Mouse (Mus musculus) layer of hippocampus, adult 9-11 months (tissue): Measurements from ENCODE around the gene Terf2.
A peak's percentile ranks its signal among the peaks of the same experiment; 100 is the strongest.

Experiments
- DNase-seq: peaks from one replicate; pipeline ENCODE4 v3.0.0; 2022

Gene Terf2

DNA sequence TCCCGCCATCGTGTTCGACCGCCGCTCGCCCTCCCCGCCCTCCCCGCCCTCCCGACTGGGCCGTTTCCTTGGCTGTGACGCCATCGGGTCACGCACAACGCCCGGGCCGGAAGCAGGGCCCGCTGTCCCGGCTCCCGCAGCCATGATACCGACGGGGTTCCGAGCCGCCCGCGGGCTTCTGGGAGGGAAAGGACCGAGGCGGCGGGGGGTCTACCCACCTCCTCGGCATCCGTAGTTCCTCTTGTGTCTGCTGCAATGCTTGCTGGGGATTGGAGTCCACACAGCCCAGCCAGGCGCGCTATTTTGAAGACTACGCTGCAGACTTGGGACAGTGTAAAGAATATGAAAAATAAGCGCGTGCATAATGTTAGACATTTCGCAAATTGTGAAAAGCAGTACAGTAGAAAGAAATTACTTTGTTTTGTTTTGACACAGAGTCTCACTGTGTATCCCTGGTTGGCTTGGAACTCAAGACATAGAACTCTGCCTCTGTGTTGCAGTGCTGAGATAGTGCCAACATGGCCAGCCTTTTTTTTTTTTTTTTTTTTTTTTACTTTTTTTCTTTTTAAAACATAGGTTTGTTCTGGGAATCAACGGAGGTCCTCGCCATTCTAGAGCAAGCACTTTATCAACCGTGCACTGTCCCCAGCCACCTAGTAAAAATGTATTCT, at the start of gene Terf2:
Gene Terf2 (minus strand): TSS at position 182 of the 671 bp plus-strand sequence.
- DNase-seq, result peak; percentile 96

- DNase-seq, result no peak
Measured at GRCm38 (mm10) chr8:107143501-107143900, 47.2 kb upstream of the Terf2 start.

GRCm38 (mm10) chr8:107142539-107142938, 46.2 kb upstream of the Terf2 start:
- DNase-seq, result no peak

- no peak for DNase-seq
Measured at GRCm38 (mm10) chr8:107139704-107140470, 43.5 kb upstream of the Terf2 start.

DNA sequence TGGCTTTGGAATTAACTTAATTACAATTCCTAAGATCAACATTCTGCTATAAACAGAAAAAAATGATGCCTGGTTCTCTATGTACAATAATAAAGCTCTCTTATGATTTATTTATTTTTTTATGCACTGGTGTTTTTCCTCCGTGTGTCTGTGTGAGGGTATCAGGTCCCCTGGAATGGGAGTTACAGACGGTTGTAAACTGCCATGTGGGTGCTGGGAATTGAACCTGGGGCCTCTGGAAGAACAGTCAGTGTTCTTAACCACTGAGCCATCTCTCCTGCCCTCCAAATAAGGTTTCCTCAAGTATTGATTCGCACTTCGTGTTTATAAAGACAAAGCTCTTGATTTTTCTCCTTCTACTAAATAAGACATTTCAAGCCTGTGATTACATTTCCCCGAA, 42.0 kb upstream of the Terf2 start:
- no peak for DNase-seq

GRCm38 (mm10) chr8:107137591-107137990, 41.2 kb upstream of the Terf2 start:
- DNase-seq, result no peak

GRCm38 (mm10) chr8:107136003-107136612, 39.8 kb upstream of the Terf2 start:
- no peak for DNase-seq

- DNase-seq, result no peak
Measured at GRCm38 (mm10) chr8:107133881-107134280, 37.5 kb upstream of the Terf2 start.

GRCm38 (mm10) chr8:107132581-107133491, 36.5 kb upstream of the Terf2 start:
- DNase-seq, result no peak

DNA sequence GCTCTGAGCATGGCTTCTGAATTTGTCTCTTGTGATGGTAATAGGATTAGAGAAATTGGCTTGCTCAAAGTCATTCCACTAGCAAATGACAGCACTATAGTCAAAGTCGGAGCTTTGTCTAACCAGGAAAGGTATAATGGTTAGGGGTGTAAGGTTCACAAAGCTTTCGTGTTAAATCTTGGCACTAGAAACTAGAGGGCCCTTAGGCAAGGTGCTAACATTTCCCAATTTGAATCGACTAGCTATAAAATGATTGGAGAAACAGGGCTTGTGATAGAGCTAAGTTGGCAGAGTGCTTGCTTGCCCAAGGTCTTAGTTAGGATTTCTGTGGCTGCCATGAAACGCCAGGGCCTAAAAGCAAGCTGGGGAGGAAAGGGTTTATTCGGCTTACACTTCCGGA, 33.7 kb upstream of the Terf2 start:
- DNase-seq, result no peak

- DNase-seq, result no peak
Measured at GRCm38 (mm10) chr8:107129171-107130025, 33.1 kb upstream of the Terf2 start.

GRCm38 (mm10) chr8:107124343-107124742, 28.0 kb upstream of the Terf2 start:
- DNase-seq, result no peak

- DNase-seq, result no peak
Measured at GRCm38 (mm10) chr8:107123063-107123614, 26.8 kb upstream of the Terf2 start.

GRCm38 (mm10) chr8:107121681-107122291, 25.4 kb upstream of the Terf2 start:
- DNase-seq, result no peak

- no peak for DNase-seq
Measured at GRCm38 (mm10) chr8:107120806-107121205, 24.5 kb upstream of the Terf2 start.

- DNase-seq, result no peak
Measured at GRCm38 (mm10) chr8:107119412-107119811, 23.1 kb upstream of the Terf2 start.

DNA sequence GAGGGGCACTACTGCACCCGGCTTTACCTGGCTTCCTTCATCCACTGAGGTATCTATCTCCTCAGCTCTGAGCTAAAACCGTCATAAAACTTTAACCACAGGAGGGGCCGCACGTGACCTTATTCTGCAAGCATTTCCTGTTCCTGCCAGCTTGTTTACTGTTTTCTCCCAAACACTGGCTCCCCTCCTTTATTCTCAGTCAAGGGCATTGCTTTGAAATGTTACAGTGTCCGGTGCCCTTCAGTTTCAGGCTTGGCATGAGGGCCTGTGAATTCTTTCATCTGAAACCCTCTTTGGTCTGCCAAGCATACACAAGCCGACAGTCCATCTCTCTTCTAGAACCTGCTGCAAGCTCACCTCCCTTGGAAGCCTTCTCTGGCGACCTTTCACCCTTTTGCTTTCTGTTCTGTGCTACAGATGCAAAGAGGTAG, 22.5 kb upstream of the Terf2 start:
- DNase-seq, result no peak

DNA sequence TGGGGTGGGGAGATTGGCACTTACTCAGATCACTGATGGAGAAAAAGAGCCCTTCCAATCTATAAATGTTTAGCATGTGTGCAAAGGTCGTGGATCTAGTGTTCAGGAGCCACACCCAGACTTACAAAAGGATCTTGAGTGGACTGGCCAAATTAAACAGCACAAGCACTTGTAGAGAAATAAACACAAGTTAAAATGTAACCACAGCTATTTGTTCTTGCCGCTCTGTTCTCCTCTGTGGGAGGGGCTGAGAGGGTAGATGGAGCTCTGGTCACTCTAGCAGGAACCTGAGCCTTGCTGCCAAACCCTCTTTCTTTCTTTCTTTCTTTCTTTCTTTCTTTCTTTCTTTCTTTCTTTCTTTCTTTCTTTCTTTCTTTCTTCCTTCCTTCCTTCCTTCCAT, 20.7 kb upstream of the Terf2 start:
- no peak for DNase-seq

GRCm38 (mm10) chr8:107116023-107116422, 19.7 kb upstream of the Terf2 start:
- peak; percentile 74 for DNase-seq

GRCm38 (mm10) chr8:107115008-107115320, 18.6 kb upstream of the Terf2 start:
- no peak for DNase-seq
